Mouse (Mus musculus): ENCODE data around the gene Heyl.
"Not testable (repeated sequence)": the region's sequence is repeated elsewhere in the genome, so short reads cannot be mapped to it uniquely, and the experiment has no call there.

Heyl gene

DNA sequence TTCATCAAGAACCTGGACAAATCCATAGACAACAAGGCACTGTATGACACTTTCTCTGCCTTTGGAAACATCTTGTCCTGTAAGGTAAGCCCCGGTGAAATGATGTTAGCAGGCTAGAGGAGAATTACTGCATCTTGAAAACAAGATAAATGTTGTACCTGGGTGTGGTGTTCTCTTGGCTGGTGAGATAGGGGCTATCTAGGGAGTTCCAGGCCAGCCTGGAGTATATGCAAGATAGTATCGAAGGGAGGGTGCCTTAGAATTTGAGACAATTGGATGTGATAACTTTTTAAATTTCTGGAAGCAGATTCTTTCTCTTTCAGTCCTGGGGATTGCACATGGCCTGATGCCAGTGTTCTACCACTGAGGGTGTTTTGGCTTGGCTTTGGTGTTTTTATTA lies 53.4 kb downstream of the Heyl start:
- no peak for DNase-seq (ENCODE audit: low spot score)

DNA sequence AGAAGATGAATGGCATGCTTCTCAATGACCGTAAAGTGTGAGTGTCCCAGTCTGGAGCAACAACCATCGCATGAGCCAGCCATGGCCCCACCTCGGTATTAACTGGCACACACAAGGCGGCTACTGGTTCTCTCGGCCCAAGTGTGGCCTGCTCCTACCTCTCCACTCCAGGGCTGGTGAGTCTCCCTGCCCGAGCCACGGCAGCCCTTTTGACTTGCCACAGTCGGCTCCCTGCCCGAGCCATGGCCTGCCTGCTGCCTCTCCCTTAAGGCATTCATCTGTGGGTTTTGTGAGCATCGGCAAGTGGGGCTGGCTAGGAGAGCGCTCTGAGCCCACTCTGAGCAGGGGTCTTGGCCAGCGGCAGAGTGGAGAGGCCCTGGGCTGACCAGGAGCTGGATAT lies 55.7 kb downstream of the Heyl start:
- DNase-seq (ENCODE audit: low spot score): no peak

DNA sequence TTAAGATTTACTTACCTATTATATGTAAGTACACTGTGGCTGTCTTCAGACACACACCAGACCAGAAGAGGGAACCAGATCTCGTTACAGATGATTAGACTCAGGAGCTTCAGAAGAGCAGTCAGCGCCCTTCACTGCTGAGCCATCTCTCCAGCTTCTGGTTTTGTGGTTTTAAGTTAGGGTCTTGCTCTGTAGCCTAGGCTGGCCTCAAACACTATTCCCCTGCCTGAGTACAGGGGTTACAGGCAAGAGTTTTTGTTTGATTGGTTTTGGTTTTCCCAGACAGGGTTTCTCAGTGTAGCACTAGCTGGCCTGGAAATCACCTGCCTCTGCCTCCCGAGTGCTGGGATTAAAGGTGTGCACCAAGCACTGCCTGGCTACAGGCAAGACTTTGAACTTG lies 59.0 kb downstream of the Heyl start:
- DNase-seq (ENCODE audit: low spot score): no peak

DNA sequence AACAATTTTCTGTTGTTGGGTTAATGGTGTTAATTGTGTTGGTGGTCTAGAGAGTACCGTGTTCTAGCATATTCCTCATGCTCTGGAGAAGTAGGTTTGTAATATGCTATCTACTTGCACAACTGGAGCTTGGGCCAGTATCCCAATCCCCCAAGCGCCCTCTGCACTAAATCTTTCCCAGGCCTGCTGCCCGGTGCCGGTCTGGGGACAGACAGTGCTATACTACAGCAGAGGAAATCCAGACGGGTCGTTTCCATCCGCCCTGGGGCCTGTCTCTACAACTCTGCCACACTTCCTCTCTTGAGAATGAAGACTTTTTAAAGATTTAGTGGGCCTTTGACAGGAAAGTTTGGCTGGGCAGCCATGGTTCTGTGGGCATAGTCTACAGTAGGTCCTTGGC lies 59.6 kb downstream of the Heyl start:
- no peak for DNase-seq (ENCODE audit: low spot score)

DNA sequence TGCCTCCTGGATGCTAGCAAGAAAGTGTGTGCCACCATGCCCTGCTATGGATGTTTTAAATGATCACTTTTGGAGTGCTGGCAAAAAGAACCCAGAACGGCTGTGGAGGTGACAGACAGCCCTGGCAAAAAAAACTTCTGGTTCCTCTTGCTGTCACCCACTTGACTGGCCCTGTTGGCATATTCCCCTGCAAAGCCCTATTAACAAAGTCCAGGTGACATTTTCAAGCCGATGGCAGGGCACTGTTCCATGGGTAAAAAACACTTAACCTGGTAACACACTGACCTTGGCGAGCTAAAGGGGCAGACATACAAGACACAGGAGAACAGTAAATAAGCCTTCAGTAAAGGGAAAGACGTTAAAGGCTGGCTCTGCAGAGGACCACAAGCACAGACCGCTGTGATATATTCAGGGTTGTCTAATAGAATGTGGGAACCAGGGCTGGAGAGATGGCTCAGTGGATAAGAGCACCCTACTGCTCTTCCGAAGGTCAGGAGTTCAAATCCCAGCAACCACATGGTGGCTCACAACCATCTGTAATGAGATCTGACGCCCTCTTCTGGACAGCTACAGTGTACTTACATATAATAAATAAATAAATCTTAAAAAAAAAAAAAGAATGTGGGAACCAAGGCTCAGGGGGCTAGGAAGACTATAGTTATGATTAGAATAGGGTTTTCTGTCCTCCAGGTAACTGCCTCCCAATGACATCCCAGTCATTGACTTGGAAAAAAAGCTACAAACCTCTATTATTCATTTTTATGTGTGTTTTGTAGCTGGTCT lies 60.5 kb downstream of the Heyl start:
- no peak for DNase-seq (ENCODE audit: low spot score)

DNA sequence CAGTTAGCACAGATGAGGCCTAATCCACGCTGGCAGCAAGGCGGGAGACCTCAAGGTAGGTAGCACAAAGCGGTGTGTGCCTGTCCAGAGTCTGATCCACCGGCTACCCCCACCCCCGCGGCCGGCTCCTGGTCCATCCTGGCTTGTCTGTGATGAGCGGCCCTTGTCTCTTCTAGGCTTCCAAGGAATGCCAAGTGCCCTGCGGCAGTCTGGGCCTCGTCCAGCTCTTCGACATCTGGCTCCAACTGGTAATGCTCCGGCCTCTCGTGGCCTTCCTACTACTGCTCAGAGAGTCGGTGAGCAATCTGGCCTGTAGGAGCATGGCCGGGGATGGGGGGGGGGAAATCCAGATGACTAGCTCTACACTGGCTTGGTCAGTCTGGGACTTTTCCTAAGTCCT lies 61.7 kb downstream of the Heyl start:
- DNase-seq (ENCODE audit: low spot score): not testable (repeated sequence)

DNA sequence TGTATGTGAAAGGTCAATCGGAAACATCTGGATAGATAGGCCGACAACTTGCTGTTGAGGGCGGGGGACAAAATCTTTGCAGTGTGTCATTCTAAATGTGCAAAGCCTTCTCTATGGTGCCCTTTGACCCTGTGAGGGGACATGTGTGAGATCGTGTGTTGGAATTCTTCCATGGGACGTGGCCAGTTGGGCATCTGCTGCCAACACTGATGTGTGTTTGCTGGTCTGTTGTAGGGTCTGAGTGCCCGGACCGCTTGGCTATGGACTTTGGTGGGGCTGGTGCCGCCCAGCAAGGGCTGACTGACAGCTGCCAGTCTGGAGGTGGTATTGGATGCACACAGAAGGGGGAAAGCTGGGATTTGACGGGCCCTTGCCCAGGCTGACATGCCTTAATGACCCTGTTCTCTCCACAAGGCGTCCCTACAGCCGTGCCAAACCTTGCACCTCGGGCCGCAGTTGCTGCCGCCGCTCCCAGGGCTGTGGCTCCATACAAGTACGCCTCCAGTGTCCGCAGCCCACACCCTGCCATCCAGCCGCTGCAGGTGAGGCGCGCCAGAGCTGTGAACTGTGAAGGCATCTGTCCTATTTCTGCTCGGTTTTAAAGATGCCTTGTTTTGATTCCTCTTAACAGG lies 62.3 kb downstream of the Heyl start:
- no peak for DNase-seq (ENCODE audit: low spot score)

DNA sequence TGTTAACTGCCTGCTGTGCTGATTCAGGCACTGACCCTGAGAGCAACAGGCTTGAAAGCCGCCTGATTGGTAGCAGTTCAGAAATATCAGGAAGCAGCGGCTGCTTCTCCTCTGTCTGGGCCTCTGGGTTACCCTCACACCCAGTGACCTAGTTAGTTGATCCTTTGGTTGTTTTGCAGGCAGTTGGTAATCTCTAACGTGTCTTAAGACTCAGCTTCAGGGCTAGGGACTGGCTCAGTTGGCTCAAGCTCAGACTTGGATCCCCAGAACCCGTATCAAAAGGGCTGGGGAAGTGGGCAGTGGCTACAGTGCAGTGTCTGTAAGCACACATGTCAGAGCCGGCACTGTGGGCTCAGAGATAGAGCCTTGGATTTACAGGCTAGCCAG lies 62.8 kb downstream of the Heyl start:
- no peak for DNase-seq (ENCODE audit: low spot score)

DNA sequence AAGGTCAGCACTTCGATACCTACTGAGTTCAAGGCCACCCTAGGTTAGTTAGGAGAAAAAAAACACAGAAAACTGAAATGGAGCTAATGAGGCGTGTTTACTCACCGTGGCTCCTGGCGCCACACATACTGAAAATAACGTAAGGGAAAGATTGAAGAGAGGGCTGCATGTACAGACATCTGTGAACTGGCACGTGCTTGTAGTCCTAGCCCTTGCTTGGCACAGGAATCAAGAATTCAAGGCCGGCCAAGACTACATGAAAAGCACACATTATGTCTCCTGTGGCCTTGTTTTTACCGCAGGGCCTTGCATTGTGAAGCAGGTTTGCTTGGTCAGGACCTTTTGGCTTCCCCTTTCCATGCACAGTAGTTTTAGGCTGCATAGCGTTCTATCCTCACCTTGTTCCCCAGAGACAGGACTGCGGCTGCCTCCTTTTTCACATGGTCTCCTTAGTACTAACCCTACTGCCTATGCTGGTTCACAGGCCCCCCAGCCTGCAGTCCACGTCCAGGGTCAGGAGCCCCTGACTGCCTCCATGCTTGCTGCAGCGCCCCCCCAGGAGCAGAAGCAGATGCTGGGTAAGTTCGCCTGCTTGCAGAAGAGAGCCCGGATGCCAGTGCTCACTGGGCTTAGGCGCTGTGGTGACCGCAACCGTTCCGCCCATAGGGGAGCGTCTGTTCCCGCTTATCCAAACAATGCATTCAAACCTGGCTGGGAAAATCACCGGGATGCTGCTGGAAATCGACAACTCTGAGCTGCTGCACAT lies 64.0 kb downstream of the Heyl start:
- DNase-seq (ENCODE audit: low spot score): no peak

DNA sequence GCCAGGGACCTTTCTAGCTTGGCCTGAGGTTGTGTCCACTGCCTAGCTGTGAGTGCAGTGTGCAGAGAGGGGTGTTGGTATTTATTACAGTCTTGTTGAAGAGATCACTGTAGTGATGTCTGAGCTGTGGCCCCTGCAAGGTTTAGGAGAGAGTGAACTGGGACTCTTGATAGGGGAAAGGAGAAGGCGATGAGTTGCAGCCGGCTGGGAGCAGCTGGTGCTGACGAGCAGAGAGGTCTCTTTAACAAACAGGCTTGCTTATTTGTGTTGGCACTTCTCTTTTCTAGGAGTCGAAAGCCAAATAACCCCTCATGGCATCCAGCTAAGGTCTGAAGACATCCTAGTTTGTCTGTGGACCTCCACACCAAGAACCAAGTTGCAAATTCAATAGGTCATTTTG lies 64.9 kb downstream of the Heyl start:
- DNase-seq (ENCODE audit: low spot score): no peak

DNA sequence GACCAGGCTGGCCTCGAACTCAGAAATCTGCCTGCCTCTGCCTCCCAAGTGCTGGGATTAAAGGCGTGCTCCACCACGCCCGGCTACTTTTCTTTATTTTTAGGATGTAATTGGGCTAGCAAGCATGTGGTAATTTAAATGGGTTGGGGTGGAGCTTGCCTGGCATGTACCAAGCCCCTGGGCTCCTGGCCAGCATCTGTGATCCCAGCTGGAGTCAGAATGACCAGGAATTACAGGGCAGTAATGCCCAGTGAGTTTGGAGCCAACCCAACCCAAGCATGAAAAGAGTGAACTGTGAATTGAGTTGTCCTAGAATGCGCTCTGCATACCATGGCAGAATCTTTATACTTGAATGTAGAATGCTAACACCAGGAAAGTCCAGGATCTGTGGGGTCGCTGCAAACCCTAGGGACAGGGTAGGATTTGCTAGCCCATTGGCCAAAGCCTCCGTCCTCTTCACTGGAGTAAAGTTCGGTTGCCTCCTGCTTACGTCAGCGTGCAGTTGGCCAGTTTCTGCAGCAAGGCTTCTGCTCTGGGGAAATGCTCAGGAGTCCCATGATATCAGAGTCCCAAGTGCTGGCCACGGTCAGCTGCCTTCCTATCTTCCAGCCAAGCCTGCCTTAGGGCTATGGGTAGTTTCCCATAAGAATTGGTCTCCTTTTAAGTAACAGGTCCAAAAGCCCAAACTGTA lies 65.8 kb downstream of the Heyl start:
- no peak for DNase-seq (ENCODE audit: low spot score)
